Mouse (Mus musculus) thymus, postnatal 14 days (tissue): ENCODE measurements at regions not wholly inside any gene's neighbourhood (a gene's known extent, or its start where the extent isn't known, plus 50 kb on each side); places are given as distances from the start of the nearest gene placed in this dataset.
"Not testable (repeated sequence)": the region's sequence is repeated elsewhere in the genome, so short reads cannot be mapped to it uniquely, and the experiment has no call there.

Experiments used
- DNase-seq: peaks from one replicate; pipeline ENCODE4 v3.0.0; 2021

DNA sequence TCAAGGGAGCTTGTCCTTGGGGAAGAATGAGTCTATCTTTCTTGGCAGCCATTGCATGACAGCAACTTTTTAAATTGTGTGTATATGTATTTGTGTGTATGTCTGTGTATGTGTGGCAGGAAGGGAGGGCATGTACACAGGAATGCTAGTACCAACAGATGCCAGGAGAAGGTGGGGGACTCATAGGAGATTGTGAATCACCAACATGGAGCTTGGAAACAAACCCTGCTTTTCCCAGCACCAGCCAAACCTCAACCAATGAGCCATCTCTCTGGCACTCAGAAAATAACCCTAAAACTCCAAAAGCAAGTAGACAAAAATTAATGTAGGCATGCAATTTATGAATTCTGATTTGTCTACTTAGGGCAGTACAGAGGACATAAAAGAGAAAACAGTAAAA, 942.9 kb downstream of the Ttll7 start:
- DNase-seq, result no peak

DNA sequence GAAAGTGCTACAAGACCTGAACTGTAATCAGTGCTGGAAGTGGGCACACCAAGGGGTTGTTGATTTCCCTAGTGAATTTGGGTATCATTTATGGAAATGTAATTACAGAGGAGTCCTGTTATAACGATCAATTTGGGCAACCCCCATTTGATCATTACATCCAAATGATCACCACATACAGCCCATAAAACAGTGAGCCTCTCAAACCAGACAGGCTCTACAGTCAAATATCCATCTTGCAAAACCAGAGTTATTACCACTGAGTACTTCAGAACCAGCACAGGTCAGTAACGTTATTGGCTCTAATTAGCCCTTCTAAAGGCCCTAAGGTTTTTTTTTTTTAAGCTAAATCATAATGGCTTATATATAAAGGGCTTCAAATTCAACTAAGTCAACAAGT, 934.4 kb downstream of the Ttll7 start:
- DNase-seq, result no peak

DNA sequence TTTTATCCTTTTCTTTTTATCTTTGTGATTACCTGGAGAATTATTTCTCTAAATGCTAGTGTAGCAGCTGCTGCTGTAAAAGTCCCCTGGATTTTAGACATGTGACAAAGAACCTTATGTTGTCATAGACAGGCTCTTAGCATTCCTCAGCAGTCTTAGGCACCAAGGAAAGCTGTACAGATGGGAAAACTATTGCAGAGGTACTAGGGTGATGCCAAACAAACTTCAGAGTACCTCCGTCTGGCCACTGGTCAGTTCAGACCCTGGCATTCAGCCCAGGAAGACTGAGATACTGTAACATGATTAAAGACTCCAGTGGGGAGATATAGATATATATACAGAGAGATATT, 898.6 kb downstream of the Ttll7 start:
- no peak for DNase-seq

DNA sequence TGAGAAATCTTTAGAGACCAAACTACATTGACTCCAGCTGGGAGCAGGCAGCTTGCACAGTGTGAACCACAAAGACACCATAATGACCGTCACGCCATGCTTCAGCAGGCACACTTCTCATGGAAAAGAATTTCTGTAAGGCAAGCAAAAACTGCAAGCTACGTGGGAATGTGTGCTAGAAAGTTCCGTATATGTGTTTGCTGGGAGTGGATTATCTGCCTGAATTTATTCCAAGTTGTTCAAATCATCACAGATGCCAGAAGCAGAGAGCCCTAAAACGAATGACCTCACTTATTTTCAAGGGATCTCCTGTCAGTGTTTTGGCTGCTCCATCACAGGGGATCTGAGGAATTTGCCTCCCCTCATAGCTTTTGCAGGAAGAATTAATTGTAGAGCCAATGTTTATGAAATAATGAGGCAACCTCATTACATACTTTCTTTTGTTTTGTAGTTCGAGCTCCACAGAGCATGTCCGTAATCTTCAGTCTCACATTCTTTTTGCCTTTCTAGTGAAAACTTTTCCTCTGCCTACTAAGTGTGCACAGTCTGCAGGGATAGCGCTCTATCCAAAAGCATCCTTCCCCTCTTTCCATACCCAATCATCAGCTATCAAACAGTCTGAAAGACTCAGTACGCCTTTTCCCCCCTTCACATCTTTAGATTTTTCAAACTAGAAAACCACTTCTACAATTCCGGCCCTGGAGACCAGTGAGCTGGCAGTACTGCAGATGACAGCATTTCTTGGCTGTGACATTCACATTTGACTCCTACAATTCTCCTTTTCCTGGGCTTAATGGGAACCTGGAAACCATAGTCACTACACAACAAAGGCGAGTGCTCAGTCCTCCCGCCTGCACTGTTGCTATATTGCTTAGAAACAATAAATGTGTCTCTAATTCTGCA, 898.0 kb downstream of the Ttll7 start:
- no peak for DNase-seq

DNA sequence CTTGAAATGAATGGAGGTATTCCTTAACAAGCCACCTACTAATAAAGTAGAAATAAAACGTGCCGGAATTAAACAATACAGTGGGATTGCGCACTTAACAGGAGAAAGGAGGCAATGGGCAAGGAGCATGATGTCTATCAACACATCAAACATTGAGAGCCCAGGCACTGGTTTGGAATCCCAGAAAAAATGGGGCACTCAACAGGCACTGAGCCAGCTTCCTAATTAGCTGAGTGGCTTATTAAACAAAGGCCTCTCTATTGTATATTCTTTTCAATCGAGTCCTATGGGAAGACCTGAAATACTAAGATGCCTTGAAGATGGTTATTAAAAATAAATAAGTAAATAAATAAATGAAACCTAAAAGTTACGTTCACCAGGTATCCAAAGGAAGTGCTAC, 897.3 kb downstream of the Ttll7 start:
- no peak for DNase-seq

DNA sequence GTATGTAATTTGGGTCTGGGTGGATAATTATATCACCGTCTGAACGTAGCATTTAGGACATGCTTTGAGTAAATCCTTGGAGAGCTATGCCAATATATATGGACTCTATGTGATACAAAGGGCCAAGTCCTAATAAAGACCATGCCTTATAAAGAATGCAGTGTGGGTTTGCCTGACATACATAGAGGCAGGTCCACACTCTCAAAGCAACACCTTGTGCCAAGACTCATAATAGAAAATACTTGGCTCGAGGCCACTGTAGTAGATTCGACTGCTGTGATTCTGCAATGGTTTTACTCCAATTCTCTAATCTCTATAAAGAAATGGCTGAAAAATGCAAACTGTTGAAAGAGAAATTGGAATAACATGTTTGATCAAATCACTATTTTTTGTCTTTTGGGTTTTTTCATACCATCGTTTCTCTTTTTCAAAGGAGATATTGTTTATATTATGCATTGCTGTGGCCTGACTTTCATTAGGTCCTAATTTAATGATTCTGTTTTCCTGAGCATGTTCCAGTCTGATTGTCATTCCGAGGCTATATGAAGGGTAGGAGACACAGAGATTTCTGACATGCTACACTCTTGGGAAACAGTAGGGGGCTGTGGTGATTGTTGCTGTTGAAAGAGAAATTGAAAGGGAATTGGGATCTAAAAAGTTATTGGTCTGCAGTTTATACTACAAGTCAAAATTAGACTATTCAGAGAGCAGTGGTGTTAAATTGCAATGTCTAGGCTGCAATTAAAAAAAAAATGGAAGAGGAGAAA, 884.7 kb downstream of the Ttll7 start:
- no peak for DNase-seq

DNA sequence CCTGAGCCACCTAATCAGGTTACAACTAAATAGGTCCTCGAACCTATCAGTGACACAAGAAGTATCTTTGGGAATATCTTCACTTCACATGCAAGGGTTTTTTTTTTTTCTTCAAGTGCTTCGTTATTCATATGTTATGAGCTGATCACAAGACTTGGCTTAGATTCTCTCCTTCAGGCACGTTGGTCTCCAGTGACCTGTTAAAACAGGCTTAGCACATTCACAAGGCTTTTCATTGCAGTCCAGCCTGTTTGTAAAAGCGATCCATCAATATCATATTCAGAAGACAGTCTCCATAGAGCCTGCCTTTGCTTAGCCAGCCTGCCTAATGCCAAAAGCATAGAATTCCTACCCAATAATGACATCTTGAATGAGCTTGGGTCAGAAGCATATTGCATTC, 864.2 kb downstream of the Ttll7 start:
- DNase-seq, result no peak

DNA sequence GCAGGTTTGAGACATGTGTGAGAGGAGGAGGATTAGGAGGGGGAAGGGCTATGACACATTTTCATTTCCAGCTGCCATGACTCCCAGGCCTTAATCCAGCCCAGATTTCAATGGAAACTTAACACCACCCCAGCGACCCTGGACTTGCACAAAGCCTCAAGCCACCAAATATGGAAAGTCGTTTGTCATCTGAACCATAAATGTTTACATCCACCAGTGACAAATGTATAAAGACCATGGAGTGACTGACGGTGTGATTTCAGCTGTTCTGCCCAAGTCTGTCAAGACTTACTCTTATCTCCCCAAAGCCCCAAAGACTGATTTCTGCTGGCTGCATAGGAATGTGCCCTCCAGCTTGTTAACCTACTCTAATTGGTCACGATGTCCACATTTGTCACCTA, 855.2 kb downstream of the Ttll7 start:
- no peak for DNase-seq

DNA sequence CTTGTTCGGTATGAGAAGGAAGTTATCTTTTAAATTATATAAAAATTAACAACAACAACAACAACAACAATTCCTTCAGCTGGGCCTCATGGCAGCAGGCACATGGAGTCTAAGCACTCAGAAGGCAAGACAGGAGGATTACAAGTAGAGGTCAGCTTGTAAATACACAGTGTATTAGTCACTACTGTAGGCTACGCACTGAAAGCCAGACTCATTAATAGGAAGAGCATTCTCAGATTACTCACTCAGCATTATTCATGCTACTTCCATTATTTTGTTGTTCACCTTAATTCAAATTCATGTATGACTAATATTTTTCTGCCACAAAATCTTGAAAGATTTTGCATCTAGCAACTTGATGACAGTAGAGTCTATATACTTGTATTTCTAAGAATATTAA, 831.6 kb downstream of the Ttll7 start:
- DNase-seq, result no peak

DNA sequence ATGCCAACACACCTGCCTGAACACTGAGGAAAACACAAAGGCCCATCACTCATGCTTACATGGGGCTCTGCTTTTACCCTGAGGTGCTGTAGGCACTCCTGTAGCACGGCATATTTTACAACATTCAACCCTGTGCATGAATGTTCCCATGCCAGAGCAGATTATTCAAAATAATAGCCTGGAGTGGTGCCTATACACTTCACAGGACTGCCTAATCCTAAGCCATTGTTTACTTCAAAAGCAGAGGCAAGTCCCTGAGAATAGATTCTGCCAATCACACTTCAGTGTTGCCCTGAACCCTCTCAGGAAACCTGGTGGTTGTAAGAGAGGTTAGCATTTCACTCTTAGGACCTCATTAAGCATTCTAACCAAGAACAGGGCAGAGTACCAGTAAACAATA, 828.1 kb downstream of the Ttll7 start:
- DNase-seq, result no peak

DNA sequence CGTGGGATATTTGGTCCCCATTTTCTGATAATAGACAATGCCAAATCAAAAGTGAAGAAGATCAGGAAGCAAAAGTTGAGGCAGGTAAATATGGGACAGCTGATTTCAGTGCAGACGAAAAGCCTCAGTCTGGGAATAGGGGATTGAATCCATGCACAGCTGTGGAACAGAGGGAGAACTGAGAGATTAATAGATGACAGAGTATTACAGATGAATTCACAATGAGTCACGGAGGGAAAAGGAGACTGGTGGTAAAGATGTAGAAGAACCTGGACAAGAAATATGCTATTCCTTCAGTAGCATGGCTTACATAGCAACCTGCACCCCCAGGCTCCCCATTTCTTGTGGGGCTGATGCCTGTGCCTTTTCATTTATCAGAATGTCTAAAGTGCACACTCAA, 810.4 kb downstream of the Ttll7 start:
- no peak for DNase-seq

DNA sequence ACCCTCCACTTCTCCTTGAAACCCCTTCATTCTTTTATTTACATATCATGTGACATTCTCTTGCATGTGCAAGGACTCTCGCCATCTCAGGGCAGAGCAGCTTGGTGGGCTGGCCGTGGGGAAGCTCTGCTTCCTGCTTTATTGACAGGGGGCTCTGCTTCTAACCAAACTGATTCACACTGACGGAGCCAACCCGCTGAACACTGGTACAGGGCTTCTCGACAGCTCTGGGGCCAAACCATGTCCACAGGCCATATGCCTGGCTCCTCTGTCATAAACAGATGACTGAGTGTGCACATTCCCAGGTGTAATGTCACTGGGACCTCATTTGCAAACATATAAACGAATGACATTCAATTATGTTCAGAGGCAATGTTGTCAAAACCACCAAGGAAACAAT, 800.7 kb downstream of the Ttll7 start:
- no peak for DNase-seq

DNA sequence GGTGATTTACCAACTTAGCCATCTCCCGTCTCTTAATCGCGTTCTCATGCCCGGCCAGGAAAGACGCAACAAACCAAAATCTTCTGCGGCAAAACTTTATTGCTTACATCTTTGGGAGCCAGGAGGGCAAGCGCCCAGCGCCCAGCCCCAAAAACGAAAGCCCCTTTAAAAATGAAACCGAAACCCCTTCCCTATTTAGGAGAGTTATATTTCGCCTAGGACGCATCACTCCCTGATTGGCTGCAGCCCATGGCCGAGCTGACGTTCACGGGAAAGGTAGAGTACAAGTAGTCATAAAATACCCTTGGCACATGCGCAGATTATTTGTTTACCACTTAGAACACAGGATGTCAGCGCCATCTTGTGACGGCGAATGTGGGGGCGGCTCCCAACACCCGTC, 783.3 kb downstream of the Ttll7 start:
- DNase-seq, result not testable (repeated sequence)

DNA sequence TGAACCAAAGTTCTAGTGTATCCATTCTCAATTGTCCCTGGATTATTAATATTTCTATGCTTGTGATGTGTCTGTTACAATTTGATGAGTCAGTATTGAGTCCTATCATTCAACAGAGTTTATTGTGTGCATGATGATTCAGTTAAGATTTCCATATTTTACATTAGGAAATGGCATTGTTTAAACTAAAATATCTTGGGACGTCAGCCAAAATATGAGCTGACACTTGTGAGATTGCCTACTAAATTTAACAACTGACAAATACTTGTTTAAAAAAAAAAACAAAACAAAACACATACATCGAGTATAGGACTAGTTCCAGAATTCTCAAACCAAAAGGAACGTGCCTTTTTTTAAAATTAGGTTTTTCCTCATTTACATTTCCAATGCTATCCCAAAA, 779.0 kb downstream of the Ttll7 start:
- no peak for DNase-seq

DNA sequence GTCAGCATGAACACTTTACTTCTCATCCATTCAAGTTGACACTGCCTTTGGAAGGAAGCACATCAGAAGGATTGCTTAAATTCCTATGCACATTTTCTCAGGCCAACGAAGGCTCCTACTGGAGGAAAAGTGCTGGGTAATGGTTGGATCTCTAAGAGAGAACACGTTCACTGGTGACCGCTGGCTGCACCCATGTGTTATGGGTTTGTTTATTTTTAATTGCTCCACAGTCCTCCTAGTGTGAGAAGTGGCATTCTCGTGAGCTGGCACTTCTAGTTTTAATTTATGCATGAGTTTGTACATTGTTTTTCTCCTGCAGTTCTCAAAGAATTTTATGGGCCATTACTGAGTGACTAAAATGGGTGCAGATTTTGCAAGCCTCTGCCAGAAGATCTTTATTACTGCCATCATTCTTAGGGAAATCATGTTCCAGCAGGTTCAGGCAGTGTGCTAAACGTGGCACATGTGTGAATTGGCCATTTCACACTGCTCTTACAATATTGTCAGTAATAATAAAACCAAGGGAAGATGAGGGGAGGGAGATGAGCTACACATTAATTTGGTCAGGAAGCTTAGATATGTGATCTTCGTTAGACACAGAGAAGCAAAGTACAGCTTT, 731.6 kb downstream of the Ttll7 start:
- no peak for DNase-seq

DNA sequence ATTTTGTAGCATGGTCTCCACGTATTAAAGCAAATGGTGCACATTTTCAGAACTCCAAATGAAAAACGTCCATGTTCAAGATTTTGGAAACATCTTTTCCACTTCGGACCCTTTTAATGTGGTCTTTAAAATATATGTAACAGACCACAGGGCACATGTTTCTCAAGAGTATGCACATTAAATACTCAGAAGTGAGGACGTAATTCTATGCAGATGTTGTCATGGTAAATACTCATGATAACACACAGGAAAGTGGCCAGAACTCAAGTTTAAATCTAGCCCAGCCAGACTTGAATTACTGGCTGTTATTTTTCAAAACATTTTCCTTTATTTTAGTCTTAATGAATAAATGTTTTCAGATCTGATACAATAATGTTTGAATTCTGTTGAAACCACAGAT, 719.7 kb downstream of the Ttll7 start:
- DNase-seq, result no peak

DNA sequence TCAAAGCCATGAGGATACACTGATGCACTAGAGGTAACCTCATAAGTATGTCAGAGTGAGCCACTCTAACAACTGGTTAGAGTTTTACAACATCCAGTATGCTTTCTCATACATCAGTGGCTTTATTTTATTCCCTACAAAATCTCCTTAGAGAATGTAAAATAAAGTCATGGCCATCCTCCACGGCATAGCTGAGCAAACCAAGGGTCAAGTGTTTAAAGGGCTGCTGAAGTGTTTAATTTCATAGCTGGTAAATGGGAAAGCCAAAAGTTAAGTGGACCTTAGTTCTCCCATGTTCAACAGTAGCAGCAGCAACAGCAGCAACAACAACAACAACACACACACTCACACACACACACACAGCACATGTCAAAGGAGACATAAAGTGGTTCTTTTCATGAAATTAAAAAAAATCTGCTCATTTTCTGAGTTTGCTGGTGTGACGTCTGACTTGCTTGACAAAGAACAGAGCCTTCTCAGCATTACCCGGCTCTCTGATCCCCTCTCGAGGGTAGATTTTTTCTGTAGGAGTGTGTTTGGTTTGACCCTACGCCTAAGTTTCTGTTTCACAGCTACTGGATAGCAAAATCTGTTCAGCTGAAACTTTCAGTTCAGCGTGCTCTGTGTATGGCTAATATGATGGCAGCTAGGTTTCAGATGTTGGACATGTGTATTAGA, 693.3 kb downstream of the Ttll7 start:
- no peak for DNase-seq

DNA sequence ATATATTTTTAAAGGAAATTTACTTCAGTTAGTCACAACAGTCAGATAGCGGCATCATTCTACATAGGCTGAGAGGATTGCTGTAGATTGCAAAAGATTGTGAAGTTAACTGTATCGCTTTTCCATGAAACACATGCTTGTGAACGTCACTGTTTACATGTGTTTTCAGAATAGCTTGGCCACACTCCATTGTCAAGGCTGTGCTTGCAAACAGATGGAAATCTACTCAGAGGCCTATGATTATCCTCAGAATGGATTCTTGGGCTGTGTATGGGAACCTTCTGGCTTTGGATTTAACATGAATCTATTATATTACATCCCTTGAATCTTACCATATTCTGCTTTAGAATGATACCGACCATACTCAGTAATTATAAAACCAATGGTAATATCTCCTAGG, 690.1 kb downstream of the Ttll7 start:
- DNase-seq, result no peak

DNA sequence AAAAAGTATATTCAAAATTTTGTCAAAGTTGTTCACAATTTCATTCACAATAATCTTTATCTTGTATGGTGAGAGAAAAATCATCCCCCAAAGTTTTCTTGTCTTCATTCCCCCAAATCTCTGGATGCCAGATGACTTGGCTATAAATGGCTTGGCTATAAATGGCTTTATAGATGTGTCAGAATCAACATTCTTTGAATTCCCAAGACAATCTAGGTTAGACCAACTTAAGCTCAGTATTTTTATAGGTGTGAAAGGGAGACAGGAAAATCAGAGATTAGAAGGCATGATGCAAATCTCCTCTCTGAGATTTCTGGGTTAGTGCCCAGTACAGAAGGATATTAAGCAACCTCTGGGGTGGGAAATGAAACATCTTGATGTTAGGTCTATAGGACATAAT, 685.4 kb downstream of the Ttll7 start:
- no peak for DNase-seq

DNA sequence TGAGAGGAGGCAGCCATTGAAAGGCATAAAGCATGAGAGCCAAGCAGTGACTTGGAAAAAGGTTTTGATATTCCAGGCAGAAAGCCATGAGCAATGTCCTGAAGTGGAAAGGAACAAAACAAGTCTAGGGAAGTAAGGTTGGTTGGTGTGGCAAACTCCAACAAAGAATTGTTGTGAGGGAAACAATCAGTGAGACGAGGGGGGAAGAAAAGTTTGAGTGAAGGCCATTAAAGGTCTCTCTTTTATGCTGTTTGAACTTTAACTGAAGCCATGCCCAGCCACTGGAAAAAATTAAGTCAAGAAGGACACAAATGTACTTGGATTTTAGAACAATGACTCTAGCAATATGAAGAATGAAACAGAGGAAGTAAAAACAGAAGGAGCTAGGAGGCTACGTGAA, 680.0 kb downstream of the Ttll7 start:
- no peak for DNase-seq

DNA sequence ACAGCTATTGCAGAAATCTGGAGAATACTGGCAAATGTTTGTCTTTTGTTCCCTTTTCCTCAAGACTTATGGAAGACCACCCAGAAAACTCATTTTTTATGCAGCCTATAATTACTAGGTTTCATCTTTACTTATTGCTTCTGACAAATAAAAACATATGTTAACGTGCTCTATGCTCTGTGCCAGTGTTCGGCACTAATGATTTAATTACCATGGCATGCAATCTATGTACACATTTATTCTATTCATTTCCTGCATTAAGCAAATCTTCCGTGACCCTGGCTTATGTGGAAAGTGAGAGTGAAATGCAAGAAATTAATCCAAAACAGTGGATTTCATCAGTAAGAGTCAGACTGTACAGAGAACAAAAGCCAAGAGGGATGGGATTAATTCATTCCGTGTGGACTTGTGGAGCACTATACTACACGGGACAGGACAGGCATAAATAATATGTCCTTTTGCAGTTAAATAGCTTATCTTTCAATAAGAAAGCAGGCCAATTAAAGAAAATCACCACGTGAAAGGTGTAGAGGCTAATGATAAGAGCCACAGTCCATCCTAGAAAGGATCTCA, 679.5 kb downstream of the Ttll7 start:
- no peak for DNase-seq
